Mouse (Mus musculus): Measurements from ENCODE around the gene Cnnm1.

DNA sequence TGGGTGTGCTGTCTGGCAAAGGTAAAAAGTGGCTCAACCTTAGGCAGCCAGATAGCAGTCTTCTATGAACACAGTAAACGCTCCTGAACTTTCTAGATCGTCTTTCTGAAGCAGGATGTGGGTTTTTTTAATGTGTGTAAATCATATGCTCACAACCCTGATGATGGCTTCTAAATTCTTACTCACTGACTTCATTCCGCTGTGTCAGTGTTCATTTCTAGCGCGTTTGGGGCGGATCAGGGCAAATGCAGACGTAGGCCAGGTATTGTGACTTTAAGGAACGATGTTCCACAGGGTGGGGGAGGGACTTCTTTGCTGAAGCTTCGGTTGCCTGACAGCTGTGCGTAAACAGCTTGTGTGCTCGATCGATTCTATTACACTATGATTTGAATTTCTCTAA is 90.7 kb downstream of the Cnnm1 start:
- TF ChIP-seq USF1 (IDR thresholded peaks at IDR 0.05; ENCODE audit: low read depth, low read length), result no peak
- no peak for TF ChIP-seq EP300 (IDR thresholded peaks at IDR 0.05; ENCODE audit: low read depth in 1 of 2, low read length in 2 of 2)
- no peak for TF ChIP-seq CTCF (IDR thresholded peaks at IDR 0.05 in 2 of 3, conservative IDR thresholded peaks at IDR 0.05 in 1 of 3; ENCODE audit: control insufficient read depth in 1 of 3, insufficient read depth in 1 of 3, low read depth in 2 of 3, low read length in 3 of 3, poor library complexity in 1 of 3, severe bottlenecking in 1 of 3)
